Mouse (Mus musculus) G1E-ER4 (cell line): ENCODE results near the gene Gm20812. TPM values are rescaled to one million over a fixed set of nuclear protein-coding genes. Genes with fewer than 3 reads are reported as not detected.
"Not testable (repeated sequence)": the region's sequence is repeated elsewhere in the genome, so short reads cannot be mapped to it uniquely, and the experiment has no call there.

ENCODE experiments used
- GATA1 ChIP-seq: IDR thresholded peaks from one replicate; pipeline ENCODE4 v1.8.0; 2012; ENCODE audit warnings: low read length, inconsistent platforms
- polyA plus RNA-seq: library from polyadenylated mRNA; stranded (reverse); fragments of >175 nt; gene quantifications from 2 replicates; pipeline ENCODE4 v1.2.3, GENCODE M21; 2012

Gm20812 gene
- polyA plus RNA-seq, result not detected in 2 replicates

DNA sequence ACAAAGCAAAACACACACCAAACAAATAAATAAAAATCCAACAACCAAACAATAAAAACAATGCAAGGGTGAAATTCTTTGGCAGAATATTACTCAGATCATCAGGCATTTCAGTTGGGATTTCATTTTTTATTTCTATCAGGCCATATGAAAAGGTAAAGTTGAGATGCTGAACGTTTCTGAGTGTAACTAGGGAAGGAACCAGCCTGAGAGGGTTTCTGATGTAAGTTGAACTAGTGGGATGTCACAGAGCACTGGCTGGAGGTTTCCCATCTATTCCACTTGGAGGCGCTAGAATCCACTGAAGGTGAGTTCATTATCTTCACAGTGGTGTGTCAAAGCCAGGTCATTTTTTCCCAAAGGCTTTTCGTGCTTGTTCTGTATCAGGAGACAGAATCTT lies at the start of gene Gm20812:
Gene Gm20812, plus strand, starts transcription at position 301 of the 400 bp plus-strand sequence.
- TF ChIP-seq GATA1, result not testable (repeated sequence)

Other genes with a start within 250 kb of the Gm20812 start
- gene Gm29554, start 108.0 kb upstream of the Gm20812 start, polyA plus RNA-seq, result not detected in 2 replicates